Mouse (Mus musculus) cerebellum, postnatal 10 days (tissue): ENCODE data around the gene Zfp105.

Experiments
- DNase-seq, 2 experiments: peaks; one replicate each; pipeline ENCODE4 v3.0.0; 2021; ENCODE audit warnings: mixed read lengths in 2 of 2

The Zfp105 gene

DNA sequence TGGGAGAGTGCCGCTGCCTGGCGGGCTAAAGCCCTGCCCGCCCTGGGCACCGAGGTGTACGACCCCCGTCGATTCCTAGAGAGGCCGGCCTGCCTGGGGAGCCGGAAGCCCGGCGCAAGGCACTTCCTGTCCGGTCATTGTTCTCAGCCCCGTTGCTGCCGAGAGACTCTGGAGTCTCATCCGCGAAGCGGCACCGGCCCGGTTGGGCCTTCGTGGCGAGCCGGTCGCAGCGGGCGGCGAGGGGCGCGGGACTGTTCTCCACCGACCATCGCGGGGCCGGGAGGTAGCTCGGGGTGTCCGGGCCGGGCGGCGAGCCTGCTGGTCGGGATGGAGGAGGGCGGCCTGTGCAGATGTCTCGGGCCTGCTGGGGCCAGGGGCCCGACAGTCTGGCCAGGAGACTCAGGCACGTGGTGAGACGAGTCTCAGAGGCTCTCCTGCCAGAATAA lies at the start of gene Zfp105:
Gene Zfp105 (plus strand): TSS at position 137 of the 446 bp plus-strand sequence.
- peak; percentile 89 to 91 for DNase-seq

DNA sequence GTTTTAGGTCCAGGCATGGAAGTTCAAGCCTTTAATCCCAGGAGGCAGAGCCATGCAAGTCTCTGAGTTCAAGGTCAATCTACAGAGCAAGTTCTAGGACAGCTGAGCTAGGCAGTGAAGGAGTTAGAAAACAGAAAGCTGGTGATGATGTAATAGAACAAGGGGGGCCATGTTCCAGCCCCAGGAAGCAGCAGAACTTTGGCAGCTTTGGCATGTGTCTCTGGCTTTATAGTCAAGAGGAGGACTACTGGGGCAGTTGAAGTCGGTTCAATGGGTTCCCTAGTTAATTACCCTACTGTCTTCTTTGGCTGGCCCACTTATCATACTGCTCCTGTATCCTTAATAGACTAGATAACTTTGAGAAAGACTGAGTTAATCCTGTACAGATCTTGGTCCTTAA lies 48.2 kb upstream of the Zfp105 start:
- no peak for DNase-seq

DNA sequence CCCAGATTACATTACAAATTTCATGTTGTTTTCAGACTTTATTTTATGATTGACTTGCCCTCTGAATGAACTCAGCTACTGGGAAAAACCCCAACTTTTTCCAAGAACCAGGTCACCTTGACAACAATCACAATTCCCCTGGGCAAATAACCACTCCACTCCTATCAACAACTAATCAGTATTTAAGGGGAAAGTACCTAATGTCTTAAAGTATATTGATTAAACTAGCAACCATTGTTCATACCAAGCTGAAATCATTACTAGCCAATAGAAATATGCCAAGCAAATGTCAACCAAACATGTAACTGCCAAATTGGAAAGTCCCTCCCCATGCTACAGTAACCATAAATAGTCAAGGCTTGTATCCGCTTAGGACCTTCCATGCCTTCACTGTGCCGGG lies 47.7 kb upstream of the Zfp105 start:
- no peak for DNase-seq

DNA sequence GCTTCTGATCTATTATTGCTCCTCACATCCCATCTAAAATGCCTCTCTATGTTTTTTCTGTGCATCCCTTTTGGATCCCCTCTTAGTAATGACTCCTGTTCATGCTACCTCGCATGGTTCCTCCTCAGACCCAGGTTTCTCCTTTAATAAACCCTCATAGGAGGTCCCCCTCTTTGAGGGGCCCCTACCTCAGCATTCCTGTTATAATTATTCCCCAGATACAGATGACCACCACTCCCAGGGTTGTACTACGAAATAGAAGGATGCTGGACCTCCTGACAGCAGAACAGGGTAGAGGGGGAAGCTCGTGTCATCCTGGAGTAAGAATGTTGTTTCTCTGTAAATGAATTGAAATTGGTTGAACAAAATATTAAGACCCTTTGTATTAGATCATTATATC lies 37.5 kb upstream of the Zfp105 start, which contains the start of gene Zkscan7:
Gene Zkscan7 (plus strand): TSS at position 301 of the 400 bp plus-strand sequence.
- no peak for DNase-seq

DNA sequence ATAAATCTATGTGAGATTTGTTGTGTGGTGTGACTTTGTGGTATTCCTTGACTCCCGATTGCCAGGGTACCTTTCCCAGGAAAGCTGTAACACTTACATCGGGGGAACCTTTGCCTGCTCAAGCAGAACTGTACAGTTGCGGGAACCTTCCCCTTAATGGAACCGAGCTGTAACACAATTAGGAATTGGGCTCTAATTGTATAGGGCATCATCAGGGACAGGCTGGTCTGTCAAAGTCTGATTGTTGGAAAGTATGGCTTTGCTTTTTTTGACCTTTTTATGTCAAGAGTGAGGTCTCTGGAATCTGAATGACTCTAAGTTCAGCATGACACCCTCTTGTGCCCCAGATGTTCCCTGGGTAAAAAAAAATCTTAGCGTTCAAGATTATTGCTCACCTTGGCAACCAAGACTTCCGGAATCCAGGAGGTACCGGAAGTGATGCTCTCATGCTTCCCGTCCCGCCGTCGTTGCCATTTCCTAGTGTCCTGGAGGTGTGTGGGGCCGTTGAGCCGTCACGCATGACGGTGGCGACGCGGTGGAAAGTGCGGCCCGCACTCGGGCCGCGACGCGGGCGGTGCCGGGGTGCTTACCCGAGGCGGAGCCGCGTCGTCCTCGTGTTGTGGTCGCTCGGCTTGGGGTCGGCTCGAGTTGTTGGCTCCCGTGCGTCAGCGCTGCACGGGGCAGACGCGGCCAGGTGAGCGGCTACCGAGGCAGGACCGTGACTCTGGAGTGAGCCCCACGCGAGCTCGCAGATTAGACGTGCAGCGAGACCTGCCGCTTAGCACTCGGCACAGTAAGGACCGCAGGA lies 36.3 kb upstream of the Zfp105 start:
- peak; percentile 81 to 83 for DNase-seq

DNA sequence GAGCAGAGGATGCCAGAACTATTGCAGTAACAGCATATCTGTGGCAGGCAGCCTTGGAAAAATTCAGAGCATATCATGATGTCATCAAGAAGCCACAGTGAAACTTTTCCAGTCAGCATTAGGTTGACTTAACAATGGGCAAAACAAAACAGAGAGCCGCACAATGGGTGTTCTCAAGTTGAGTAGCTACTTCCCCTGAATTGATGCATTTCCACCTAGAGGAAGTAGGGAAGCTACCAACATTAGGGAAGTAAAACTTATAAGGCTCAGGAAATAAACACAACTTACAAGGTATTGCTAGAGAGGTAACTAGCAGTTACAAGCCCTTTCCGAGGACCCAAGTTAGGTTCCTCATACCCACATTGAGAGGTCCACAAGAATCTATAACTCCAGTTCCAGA lies 21.8 kb upstream of the Zfp105 start:
- DNase-seq: no peak

DNA sequence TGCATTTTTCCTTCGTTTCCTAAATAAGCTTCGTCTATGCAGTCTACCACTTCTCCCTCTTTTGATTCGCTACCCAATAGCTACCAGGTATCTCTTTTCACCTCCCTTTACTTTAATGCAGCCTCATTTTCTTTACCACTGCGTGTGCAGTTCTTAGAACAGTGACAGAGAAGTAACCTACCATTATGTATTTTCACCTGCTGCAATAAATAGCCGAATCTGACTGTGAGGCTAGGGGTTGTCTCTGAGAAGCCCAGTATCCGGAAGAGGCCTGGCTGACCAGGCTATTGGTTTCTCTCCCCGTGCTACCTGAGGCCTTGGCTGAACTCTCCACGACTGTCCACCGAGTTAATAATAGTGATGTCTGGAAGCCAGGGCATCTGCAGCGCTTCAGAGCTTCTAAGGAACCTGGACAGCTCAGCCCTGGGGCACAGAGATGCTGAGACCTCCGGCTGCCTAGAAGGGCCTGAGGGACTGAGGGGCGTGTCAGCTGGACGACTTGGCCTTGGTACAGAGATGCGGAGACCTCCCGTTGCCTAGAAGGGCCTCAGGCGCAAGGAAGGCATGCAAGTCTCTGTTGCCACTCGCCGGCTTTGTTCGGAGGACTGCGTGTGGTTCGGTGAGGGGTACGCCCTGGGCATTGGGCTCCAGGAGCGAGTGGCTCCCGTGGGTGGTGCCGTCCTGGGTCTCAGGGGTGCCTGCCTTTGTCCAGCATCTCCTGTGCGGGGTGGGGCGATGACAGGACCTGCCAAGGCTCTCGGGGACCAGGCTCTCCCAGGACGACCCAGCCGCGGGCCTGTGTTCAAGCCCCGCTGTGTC lies 19.9 kb upstream of the Zfp105 start:
- peak; percentile 89 for DNase-seq

DNA sequence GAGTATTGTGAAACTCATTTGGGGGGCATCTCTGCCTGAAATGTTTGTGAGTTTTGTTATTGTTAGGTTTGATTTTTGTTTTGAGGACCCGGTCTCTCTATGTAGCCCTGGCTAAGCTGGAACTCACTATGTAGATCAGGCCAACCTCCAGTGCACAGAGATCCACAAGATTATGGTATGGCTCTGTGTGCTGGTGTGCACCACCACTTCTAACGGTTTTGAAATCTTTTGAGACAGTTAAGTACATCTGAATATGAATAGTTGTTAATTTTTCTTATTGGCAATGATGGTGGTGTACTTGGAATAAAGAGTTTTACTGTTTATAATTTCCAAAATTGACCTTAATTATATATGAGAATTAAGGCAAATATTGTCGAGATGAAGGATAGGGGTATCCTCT lies 436 bp upstream of the Zfp105 start:
- peak in 1 of 2 experiments; percentile 3 for DNase-seq

DNA sequence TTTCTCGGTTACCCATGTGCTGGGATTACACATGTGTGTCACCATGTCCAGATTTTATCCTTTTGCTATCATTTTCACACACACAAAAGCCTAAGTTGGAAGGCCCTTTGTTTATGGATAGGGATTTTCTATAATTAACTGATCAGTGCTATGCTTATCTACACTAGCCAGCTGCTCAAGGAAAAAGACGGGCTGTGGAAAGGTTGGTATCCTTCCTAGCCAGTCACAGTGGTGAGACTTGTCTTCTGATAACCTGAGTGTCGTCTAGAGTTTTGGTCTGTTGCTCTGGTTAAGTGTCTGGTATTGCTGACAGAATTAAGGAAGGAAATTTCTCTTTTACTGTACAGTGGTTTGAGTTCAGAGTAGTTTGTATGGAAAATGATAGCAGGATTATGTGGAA lies 6.0 kb downstream of the Zfp105 start:
- DNase-seq: no peak

DNA sequence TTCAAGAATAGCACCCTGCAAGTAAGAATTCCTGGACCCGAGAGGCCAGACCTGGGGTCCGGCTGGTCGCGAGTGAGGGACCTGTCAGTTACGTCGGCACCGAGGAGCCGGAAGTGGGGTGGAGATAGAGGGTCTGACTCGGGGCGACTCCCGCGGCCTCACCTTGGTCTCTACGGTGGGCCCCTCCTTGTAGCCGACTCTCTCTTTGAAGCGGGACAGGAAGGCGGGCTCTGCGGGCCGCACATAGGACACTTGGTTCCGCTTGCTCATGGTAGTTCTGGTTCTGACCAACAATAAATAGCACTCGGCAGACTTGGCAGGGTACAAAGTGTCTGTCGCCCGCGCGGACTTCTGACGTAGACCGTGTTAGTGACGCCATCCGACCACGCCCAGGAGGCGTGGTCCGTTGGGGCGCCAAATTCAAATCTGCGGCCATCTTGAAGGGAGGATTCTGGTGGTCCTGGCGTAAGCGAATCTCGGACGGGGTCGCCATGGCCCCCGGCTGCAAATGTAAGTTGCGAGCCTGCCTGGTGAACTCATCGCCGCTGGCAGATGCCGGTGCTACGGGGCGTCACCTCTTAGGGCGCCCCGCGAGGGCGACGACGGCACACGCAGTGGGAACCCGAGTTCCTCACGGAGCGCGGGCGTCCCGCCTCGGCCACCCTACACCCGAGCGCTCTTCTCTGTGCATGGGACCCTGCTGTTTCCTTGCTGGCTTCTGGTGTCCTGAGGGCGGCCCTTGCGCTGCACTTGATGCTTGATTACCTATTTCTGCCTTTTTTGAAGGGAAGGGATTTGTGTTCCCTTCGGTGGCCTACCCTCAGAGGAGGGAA lies 28.0 kb downstream of the Zfp105 start, which contains the start of the genes 1110059G10Rik and Kif15:
Gene 1110059G10Rik (minus strand): TSS at position 358 of the 833 bp plus-strand sequence.
Gene Kif15 (plus strand): TSS at position 404 of the 833 bp plus-strand sequence.
- peak; percentile 96 to 98 for DNase-seq
